Mouse (Mus musculus) erythroblast, adult 5-6 weeks (primary cell): ENCODE measurements around the gene Nfil3. TPM values are rescaled to one million over a fixed set of nuclear protein-coding genes. Genes with fewer than 3 reads are reported as not detected.
A peak's percentile ranks its signal among the peaks of the same experiment; 100 is the strongest.

Source experiments
- ATAC-seq: replicated peaks from 2 replicates; pipeline ENCODE4 v1.8.0; 2016; ENCODE audit warnings: moderate number of reproducible peaks, mild to moderate bottlenecking, moderate TSS enrichment, inconsistent platforms; ENCODE audit not compliant: poor library complexity, low FRiP score, severe bottlenecking
- total RNA-seq, 2 experiments: library from RNA; stranded (forward) in 1 of 2; stranded (reverse) in 1 of 2; fragments of 150-400 nt in 1 of 2; fragments of 200-764, 138-1000 nt in 1 of 2; gene quantifications; 2 replicates each; pipeline versions ENCODE4 v1.2.3 to v1.2.4; 2015 to 2017; ENCODE audit warnings: low replicate concordance in 2 of 2

Nfil3 gene
- total RNA-seq, 2 experiments from 2014 or later = 5.0 to 9.6 TPM

DNA sequence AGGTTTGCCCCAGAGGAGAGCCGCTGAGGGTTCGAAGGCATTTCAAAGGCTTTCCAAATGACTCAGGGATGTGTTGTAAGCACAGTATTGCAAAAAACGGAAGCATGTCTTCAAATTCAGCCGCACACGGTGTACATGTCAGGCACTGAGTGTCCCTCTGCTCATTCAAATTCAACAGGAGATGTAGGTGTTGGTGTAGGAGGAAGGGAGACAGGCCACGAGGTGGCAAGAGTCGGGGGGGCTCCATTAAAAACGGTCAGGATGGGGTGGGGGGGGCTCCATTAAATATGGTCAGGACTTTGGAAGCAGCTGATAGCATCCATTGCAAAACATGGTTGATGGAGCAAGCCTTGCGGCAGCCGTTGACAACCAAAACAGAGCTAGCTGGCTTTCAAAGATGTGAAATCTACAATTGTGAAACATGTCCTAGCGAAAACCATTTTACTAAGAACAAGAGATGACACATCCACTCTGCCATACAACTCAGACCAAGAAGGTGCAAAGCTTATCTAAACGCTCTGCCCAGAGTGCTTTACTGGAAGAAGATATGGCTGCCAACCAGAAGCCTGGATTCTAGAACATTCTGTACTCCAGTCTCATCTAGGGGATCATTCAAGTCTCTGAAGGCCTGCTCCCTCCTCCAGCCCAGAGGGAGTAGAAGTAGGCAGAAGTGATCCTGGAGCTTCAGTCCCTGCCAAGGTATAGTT, 4.8 kb upstream of the Nfil3 start:
- ATAC-seq = no peak

DNA sequence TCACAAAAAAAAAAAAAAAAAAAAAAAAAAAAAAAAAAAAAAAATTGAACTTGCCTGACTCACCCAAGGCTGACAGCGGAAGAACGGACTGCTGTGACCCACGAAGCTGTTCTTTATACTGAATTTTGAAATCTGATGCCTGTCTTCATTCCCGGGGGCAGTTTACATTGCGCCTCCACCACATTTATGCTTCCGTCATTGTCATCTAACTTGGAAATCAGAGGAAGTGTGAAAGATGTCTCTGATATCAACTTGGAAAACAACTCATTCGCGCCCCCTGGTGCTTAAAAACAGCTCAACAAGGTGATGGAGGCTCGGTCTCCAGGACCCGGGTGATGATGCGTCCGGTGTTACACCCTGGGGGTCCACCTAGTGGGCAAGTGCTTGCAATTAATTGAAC, 1.8 kb upstream of the Nfil3 start:
- ATAC-seq = 0 out of 2 replicates have a peak, but pooled peaks have one; percentile 60

DNA sequence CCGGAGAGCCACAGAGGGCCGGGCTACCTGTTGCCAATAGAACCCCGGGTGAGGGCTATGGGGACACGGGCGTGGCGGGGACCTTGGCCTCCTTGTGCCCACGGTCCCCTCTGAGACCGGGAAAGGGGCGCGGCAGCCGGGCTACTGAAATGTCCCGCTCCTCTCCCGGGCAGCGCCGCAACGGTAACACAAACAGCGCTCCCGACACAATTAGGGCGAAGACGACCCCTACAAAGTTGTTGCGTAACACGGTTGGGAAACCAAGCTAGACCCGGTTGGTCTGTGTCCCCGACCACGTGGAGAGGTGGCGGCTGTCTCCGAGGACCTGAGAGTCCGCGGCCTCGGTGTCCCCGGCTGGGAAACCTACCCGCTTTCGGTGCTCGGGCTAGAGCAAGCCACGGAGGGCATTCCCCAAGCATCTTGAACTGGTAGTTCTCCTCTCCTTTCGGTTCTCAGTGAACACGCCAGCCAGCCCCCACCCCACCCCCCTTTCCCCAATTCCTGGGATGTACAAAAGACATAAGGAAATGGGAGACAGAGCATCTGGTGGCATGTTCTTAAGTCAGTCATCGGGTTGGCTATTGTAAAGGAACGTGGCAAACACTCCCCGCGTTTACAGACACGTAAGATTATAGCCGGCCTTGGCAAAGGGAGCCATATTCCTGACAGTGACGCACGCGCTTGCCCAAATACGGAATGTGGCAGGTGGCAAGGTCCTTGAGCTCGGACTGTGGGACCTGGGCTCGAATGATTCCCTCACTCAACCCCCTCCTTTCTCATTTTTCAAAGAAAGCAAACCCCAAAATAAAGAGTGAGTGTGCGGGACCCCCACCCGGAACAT, 788 bp upstream of the Nfil3 start:
- ATAC-seq = no peak

DNA sequence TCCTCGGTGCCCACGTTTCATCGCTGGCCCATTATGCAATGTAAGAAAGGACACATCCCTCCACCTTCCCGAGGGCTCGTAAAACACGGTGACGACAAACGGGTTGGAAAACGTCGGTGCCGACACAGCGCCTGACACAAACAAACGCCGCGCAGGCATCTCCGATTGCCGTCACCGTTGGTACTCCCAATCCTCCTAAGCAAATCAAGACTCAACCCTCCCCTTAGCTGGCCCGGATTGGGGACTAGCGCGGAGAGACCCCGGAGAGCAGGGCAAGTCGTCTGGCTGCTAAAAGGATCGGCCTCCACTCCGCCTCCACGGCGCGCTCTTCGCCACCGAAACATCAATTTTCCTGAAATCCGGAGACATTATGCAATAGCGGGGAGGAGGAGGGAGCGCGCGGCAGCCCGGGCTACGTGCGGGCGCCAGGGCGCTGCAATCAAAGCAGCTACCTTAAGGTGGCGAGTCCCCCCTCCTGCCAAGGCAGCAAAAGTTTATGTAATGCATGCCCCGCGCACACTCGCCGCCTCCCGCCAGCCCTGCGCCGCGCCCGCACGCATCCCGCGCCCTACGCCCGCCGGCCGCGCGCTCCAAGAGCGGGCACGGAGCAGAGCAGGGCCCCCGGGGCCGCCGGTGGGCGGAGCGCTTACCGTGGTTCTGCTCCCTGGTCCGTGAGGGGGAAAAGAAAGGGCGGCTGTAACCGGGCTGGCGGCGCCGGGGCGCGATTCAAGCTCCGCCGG, 492 bp downstream of the Nfil3 start:
- ATAC-seq = no peak

DNA sequence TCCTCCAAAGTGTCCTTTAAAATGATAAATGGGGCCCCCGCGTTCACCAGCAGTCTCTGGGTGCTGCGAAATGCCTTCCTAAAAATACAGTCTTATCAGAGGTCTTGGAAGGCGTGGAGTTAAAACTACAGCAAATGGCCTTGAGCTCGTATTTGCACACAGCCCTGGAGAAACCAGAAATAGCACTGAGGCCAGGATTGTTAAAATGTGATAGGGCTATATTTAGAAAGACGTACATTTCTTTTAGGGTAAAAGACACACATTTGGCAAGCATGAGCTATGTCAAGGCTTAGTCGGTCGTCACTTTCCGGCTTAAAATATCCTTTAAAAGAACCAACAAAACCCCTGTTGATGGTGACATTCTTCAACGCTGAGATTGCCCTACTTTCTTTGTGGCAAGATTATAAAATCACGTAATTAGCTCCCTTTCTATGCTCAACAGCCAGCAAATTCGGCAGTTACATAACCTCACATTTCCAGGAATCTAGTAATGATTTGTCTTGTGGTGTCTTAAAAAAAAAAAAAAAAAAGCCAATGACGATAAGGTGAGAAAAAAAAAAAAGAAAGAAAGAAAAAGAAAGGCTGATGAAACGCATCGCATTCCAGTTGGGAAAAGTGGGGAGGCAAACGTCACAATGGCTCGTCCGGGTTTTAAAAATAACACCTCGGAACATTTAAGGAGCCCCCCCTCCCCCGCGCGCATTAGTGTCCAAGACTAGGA, 1.4 kb downstream of the Nfil3 start:
- ATAC-seq = no peak

DNA sequence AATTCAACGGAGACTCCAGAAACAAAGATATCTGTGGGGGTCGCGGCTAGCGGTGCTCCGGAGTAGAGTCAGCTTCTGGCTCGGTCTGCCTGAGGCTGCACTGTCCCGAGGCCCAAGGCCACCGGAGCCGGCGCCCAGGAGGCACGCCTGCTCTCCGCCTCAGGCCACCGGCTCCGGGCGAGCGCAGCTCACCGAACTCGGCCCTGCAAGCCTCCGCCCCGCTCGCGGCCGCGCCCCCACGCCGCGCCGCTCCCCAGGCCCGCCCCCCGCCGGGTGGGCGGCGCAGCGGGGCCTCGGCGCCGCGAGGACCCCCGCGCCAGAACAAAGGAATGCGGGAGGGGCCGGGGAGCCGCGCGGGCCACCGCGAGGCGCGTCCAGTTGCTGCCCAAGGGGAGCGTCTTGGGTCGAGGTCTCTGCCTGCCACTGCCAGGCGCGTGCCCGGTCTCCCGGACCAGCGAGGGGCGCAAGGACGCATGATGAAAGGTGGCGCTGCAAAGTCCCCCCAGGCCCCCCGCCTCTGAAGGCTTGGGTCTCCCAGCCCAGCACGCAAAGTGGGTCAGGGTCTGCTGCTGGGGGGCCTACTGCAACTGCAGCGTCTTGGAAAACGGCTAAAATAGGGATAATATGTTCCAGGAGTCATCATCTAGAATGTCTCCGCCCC, 2.4 kb downstream of the Nfil3 start:
- no peak for ATAC-seq

DNA sequence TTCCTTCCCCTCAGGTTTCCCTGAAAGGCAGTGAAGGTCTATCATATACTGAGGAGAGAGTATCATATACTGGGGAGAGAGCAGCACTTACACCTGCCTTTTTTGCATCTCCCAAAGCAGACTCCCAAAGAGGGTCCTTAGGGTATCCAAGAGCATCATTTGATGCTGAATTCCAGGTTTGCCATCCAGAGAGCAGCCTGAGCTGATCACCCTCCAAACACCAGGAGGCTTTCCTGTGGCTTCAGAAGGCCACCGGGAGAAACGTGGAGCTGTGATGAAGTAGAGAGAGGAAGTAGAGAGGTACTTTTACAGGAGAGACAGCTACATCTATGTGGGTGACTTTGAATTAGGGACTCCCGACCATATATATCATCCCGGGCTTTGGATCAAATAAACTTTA, 3.1 kb downstream of the Nfil3 start:
- no peak for ATAC-seq

DNA sequence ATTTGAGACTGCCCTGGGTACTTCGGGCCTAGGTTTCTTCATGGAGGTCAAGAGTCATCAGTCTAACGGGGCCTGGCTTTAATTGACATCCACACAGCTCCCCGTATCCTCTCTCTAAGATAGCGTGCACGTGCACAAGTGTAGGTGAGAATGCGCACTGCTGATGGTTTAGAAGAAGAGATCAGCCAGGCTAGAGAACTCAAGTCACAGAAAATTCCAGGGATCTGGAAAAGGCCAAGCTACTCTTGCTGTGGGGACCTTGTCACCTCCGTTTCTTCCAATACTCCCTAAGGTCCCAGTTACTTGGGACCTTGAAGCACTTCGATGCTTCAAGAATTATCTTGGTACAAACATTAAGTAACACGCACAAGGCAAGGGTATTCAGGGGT, 3.7 kb downstream of the Nfil3 start:
- ATAC-seq = no peak

DNA sequence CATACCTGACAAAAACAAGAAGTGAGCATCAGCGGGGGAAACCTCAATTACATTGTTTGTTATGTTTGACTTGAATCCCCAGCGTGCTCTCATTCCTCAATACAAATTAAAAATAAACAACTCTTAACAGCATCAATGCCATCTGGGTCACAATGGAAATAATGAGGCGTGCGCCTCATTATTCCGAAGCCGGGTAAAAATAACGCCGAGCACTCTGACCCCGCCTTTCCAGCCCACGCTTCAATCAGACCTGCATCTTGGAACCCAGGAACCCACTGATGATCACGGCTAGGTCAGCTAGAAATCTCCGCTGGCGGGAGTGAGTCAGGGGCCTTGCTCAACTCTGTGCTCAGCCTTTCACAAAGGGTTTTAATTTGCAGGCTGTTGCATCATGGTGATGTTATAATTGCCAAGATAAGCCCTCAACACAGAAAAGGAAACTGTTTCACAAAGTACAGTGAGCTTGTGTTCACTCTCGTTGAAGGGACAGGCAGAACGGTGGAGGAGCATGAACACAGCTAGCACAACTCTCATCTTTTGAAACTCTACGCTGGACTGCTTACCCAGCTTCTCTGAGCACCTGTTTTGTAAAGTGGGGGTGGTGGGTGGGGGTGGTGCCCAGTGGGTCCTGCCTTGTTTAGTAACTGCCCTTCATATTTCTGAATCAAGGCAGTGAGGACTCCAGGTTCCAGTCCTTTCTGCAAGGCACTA, 4.2 kb downstream of the Nfil3 start:
- no peak for ATAC-seq

DNA sequence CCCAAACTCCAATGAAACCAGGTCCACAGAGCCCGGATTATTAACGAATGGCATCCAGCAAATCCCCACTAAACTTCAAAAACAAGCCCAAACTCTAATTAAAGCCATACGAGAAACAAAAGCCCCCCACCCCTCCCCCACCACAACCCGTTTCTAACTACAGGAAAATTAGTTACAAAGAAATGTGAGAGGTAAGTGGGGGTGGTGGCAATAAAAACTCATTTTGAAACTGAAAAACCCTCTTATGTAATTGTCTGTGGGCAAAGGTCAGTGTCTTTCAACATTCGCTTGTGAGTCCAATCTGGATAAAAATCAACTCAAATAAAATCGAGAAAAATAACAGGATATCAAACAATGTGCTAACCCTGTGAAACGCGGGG, 4.8 kb downstream of the Nfil3 start:
- ATAC-seq = no peak

DNA sequence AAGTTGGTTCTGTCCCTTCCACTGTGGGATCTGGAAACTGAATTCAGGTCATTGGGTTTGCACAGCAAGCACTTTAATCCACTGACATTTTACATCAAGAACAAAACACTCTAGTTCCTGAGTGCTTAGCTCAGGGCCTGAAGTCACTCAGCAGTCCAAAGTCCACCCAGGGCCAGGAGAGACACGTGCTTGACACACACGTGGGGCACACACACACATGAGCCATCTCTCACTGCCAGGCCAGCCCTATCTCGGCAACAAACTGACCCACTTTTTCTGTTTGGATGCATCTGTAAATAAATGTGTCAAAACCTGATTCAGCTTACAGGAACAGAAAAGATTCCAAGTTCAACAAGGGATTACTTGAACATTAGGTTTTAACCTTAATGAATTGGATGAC, 6.2 kb downstream of the Nfil3 start:
- no peak for ATAC-seq

DNA sequence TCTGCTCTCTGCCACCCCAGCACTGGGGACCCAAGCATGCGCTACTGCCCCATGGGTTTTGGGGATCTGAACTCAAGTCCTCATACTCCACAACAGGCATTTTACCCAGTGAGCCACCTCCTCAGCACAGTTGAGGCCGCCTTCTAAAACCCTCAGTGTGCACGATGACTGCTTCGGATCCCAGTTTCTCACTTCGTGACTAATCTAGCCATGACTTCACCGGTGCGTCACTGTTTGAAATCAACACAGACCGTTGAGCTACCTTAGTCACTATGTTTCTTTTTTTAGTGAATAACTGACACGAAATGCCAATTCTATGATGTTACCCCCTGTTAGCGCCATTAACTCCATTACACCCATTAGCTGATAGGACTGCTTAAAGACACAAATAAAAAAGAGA, 7.4 kb downstream of the Nfil3 start:
- ATAC-seq = no peak

DNA sequence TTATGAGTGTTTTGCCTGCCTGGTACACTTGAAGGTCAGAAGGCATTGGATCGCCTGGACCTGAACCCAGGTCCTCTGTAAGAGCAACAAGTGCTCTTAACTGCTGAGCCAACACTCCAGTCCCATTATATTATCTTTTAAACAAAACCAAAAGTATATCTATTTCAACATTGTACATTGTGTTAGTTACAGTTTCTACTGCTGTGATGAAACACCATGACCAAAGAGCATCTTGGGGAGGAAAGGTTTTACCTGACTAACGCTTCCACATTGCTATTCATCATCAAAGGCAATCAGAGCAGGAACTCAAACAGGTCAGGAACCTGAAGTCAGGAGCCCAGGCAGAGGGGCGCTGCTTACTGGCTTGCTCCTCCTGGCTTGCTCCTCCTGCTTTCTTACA, 8.2 kb downstream of the Nfil3 start:
- ATAC-seq = no peak

DNA sequence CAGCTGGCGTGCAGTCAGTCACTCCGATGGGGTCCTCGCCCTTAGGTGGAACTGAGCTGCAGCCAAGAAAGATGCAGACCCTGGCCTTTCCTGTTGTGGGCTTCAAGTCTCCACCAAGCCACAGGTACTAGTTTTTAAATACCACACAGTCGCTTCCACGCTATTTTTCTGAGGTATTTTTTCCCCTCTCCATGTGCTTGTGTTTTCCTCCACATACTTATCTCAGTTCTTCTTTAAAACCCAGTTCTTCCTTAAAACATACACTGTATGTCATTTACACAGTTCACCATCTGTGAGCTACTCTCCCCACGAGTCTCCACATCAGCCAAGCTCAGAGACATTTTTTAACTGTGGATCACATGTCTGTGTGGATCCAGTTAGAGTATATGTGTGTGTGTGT, 10.0 kb downstream of the Nfil3 start:
- no peak for ATAC-seq

DNA sequence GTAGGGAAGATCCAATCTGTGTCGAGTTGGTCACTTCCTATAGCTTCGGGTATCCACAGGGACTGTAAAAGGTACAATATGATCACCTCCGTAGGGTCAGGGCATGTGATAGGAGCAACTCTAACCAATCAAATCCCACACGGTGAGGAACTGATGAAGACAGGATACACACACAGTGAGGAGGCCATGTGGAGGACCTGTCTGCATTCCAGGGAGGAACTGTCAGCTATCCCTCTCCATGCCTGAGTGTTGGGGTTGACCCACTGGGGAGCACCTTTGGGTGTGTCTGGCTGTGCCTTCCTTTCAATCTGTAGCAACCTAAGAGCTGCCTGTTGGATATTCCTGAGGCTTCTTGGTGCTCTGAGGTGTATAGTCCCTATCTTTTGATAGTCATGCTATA, 18.0 kb downstream of the Nfil3 start:
- ATAC-seq = no peak

DNA sequence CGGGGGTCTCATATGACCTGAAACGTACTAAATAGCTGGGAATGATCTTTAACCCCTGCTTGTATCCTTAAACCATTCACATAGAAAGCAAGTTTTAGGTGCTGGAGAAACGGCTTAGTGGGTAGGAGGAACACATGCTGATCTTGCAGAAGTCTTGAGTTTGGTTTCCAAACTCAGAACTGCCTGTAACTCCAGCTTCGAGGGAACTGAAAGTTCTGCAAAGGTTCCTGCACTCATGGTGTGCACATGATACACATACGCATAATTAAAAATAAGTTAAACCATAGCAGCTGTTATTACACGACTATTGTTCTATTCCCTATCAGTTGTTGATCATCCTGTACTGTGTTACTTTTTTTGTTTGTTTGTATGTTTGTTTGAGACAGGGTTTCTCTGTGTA, 18.5 kb downstream of the Nfil3 start:
- ATAC-seq = no peak

DNA sequence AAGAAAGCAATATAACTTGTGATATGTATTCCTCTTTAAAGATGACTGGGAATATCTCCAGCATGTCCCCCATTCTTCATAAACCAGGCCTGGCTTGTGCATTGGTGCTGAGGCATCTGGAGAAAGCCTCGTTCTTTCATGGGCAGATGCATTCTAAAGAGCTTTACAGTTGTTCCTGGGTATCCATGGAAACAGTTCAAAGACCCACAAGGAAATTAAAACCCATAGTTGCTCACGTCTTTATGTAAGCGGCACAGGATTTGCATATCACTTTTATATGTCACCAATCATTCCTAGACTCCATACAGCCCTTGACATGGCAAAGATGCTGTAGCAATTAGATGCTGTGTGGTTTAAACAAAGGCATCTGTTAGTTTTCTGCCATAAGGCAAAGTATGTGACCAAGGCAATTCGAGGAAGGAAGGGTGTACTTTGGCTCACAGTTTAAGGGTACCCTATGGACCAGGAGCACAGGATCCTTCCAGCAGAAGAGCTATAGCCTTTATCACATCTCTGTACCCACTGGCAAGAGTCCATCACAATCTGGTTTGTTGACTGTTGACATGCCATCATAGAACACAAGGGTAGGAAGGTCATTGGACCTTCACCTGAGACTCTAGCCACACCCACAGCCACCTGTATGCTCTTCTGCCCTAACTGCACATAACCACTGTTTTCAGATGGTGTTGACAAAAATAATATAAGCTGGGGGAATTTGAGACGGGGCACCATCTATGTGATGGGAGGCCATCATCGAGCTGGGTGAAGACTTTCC, 26.9 kb downstream of the Nfil3 start:
- no peak for ATAC-seq

DNA sequence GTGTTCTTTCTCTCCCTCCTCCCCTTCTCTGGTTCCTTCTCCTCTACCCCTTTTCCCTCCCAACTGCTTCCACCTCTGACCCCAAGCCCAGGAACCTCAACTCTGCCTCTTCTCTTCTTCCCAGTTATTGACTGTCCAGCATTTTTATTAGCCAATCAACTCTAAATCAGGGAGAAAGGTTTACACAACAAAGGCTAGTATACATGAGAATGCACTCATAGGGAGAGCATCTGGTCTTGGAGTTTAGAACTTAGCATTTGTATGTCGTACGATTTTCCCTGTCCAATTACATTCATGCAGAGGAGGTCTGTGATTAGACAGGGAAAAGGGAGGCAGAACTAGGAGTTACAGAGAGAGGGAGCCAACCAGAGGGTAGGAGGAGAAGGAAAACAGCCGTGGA, 31.7 kb downstream of the Nfil3 start:
- no peak for ATAC-seq
